Comparison of ENCODE assay signal across 9 mouse cellular contexts in genomic region chr7:74025007-74025406, GRCm38 (mm10). TPM values are rescaled to one million over a fixed set of nuclear protein-coding genes. Genes with fewer than 3 reads are reported as not detected.
DNase-seq lines count a peak whose midpoint lies in the region; ATAC-seq and TF ChIP-seq lines count a peak whose summit lies in the region.
"Had no signal": no experiment of that assay in that cellular context is flagged by ENCODE, and none has a peak within 500 bp of the region (broad histone marks: within the 10 kb centered on the region; RNA-seq: fewer than 3 reads in every experiment).

No protein-coding gene starts in this region.

- ATAC-seq in kidney, embryonic 16.5 days (ENCODE audit: low FRiP score, low TSS enrichment), result no peak
- ATAC-seq in embryonic facial prominence, embryonic 14.5 days (ENCODE audit: low read depth), result no peak
- no peak for ATAC-seq in liver, embryonic 14.5 days (ENCODE audit: insufficient read depth)

- H3K9me3 ChIP-seq in kidney, embryonic 16.5 days (ENCODE audit: low read length), result no peaks in the 10 kb centered on the region
- no peaks in the 10 kb centered on the region for H3K9me3 ChIP-seq in embryonic facial prominence, embryonic 14.5 days (ENCODE audit: control insufficient read depth, low read length)
- no peaks in the 10 kb centered on the region for H3K9me3 ChIP-seq in liver, embryonic 14.5 days (ENCODE audit: control insufficient read depth, low read length)
- H3K9me3 ChIP-seq: megakaryocyte, embryonic 14.5 days had no signal

- no peaks in the 10 kb centered on the region for H3K36me3 ChIP-seq in kidney, embryonic 16.5 days (ENCODE audit: insufficient read depth, low read length)
- no peaks in the 10 kb centered on the region for H3K36me3 ChIP-seq in embryonic facial prominence, embryonic 14.5 days (ENCODE audit: control insufficient read depth, insufficient read depth, low read length)
- H3K36me3 ChIP-seq in liver, embryonic 14.5 days (replicated peaks; ENCODE audit: control insufficient read depth, insufficient read depth, low read depth), result no peaks in the 10 kb centered on the region

- 25% methylated on average over 5 of the region's 5 CpGs for WGBS in kidney, embryonic 16.5 days
- WGBS in embryonic facial prominence, embryonic 14.5 days, result 21% methylated on average over 5 of the region's 5 CpGs
- 19% methylated on average over 5 of the region's 5 CpGs for WGBS in liver, embryonic 14.5 days (ENCODE audit: insufficient replicate concordance)

- H3K27me3 ChIP-seq in kidney, embryonic 16.5 days (ENCODE audit: insufficient read depth, low read length), result no peaks in the 10 kb centered on the region
- no peaks in the 10 kb centered on the region for H3K27me3 ChIP-seq in embryonic facial prominence, embryonic 14.5 days (replicated peaks; ENCODE audit: control insufficient read depth, insufficient read depth, low read length)
- H3K27me3 ChIP-seq in liver, embryonic 14.5 days (ENCODE audit: control insufficient read depth, insufficient read depth, low read length), result no peaks in the 10 kb centered on the region

- no peak overlapping the region for H3K4me2 ChIP-seq in kidney, embryonic 16.5 days (replicated peaks; ENCODE audit: low read depth, low read length)
- no peak overlapping the region for H3K4me2 ChIP-seq in embryonic facial prominence, embryonic 14.5 days (ENCODE audit: low read depth, low read length)
- H3K4me2 ChIP-seq in liver, embryonic 14.5 days (ENCODE audit: low read depth), result no peak overlapping the region

- no peak overlapping the region for H3K9ac ChIP-seq in kidney, embryonic 16.5 days (replicated peaks; ENCODE audit: low read length)
- H3K9ac ChIP-seq in embryonic facial prominence, embryonic 14.5 days (ENCODE audit: low read depth, low read length), result no peak overlapping the region
- no peak overlapping the region for H3K9ac ChIP-seq in liver, embryonic 14.5 days (replicated peaks)

- peak; percentile 76 for TF ChIP-seq CTCF in liver, embryonic 14.5 days (IDR thresholded peaks at IDR 0.05; ENCODE audit: low read depth)

- H3K27ac ChIP-seq in kidney, embryonic 16.5 days (ENCODE audit: low read length), result no peak overlapping the region
- no peak overlapping the region for H3K27ac ChIP-seq in embryonic facial prominence, embryonic 14.5 days (replicated peaks; ENCODE audit: low read depth, low read length)
- no peak overlapping the region for H3K27ac ChIP-seq in liver, embryonic 14.5 days

- DNase-seq in kidney, adult 11 months, result peak; percentile 33
- peak; percentile 32 for DNase-seq in adrenal gland, adult 8-10 months
- DNase-seq in embryonic facial prominence, embryonic 14.5 days (ENCODE audit: low spot score), result peak; percentile 85
- peak; percentile 62 for DNase-seq in induced T-regulatory cell, adult 2 months (ENCODE audit: low read depth)
- DNase-seq in liver, embryonic 14.5 days (ENCODE audit: low read depth in 3 of 3, low spot score in 3 of 3), result peak in 1 of 3 experiments; percentile 7
- peak; percentile 29 for DNase-seq in retina, adult 2 months (ENCODE audit: low read depth, low spot score)
- peak; percentile 15 for DNase-seq in urinary bladder, postnatal 10 days (ENCODE audit: low spot score)

- H3K4me3 ChIP-seq in kidney, embryonic 16.5 days (ENCODE audit: low read length), result no peak overlapping the region
- no peak overlapping the region for H3K4me3 ChIP-seq in embryonic facial prominence, embryonic 14.5 days (ENCODE audit: low read depth, low read length)
- H3K4me3 ChIP-seq in liver, embryonic 14.5 days (ENCODE audit: insufficient read depth in 1 of 2, low read depth in 2 of 2, low read length in 2 of 2), result no peak overlapping the region
- H3K4me3 ChIP-seq: megakaryocyte, embryonic 14.5 days had no signal

- TF ChIP-seq EP300 in liver, embryonic 14.5 days (IDR thresholded peaks at IDR 0.05; ENCODE audit: low read depth), result no peak

- no peaks in the 10 kb centered on the region for H3K4me1 ChIP-seq in kidney, embryonic 16.5 days (ENCODE audit: insufficient read depth, low read length)
- H3K4me1 ChIP-seq in embryonic facial prominence, embryonic 14.5 days (ENCODE audit: control insufficient read depth, insufficient read depth, low read length), result no peaks in the 10 kb centered on the region
- no peaks in the 10 kb centered on the region for H3K4me1 ChIP-seq in liver, embryonic 14.5 days (replicated peaks; ENCODE audit: control insufficient read depth in 2 of 2, insufficient read depth in 2 of 2, low read length in 1 of 2)
- H3K4me1 ChIP-seq: megakaryocyte, embryonic 14.5 days had no signal

RNA-seq across cellular contexts. Expression of gene St8sia2, which starts 11.5 kb away (rescaled TPM):
- 9.2 and 13.7 TPM in 2 replicates for polyA plus RNA-seq in kidney, embryonic 16.5 days (2015; fragmentation: Nextera tagmentation; extraction: Ambion mirVana)
- total RNA-seq in adrenal gland, adult 8-10 months (2022), result 1 to 10 TPM in 2 of 4 experiments, under 1 TPM in 2; 0.49 to 1.1 (median 0.83) TPM
- 17.7 and 20.1 TPM in 2 replicates for polyA plus RNA-seq in embryonic facial prominence, embryonic 14.5 days (2014; fragmentation: Nextera tagmentation; extraction: Ambion mirVana)
- 0.04 and 0.10 TPM in 2 replicates for polyA plus RNA-seq in liver, embryonic 14.5 days (2012; rRNA removed)
- 0.03 and 0.06 TPM in 2 replicates for polyA plus RNA-seq in liver, embryonic 14.5 days (2014; fragmentation: Nextera tagmentation; extraction: Ambion mirVana)
